Mouse (Mus musculus) R1 (cell line): ENCODE measurements around the gene Gm11939.
"Not testable (repeated sequence)": the region's sequence is repeated elsewhere in the genome, so short reads cannot be mapped to it uniquely, and the experiment has no call there.

Source experiments
- DNase-seq: peaks from one replicate; pipeline ENCODE4 v3.0.0-alpha.2; 2018; ENCODE audit warnings: low read depth, low spot score

The Gm11939 gene

GRCm38 (mm10) chr11:99559366-99559765 is at the start of gene Gm11939:
Gene Gm11939, minus strand, starts transcription at chr11:99559466.
- no peak for DNase-seq

DNA sequence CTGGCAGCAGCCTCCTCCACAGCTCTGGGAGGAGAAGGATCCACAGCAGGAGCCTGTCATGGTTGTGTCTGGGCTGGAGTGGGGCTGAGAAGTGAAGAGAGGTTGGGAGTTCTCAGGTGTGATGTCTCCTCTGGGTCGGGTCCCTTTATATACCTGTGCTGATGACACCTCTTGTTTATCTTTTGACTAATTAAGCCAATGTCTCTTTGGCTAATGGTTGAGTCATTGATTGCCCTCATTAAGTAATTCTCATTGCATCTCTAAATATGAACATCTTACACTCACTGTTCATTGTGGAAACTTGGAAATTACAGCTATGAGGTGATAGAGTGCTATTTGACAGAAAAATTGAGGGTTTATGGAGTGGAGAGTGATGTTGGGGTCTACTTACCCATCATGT is 43.9 kb upstream of the Gm11939 start, which contains the start of gene Gm11938:
TSS of gene Gm11938 (minus strand) at position 101 of the 400 bp plus-strand sequence.
- not testable (repeated sequence) for DNase-seq

- DNase-seq = not testable (repeated sequence)
These were observed 38.5 kb upstream of the Gm11939 start, which contains the start of gene Krtap9-3 for GRCm38 (mm10) chr11:99597742-99598141. Gene Krtap9-3, minus strand, starts transcription at chr11:99598105.

GRCm38 (mm10) chr11:99590981-99591380 is 31.7 kb upstream of the Gm11939 start, which contains the start of gene Krtap1-3:
Gene Krtap1-3, minus strand, starts transcription at chr11:99591339.
- DNase-seq = no peak

- no peak for DNase-seq
These were observed 25.8 kb upstream of the Gm11939 start for GRCm38 (mm10) chr11:99585096-99585495.

GRCm38 (mm10) chr11:99583245-99583704 is 24.0 kb upstream of the Gm11939 start, which contains the start of gene Krtap1-4:
Gene Krtap1-4, minus strand, starts transcription at chr11:99583654.
- DNase-seq = no peak

DNA sequence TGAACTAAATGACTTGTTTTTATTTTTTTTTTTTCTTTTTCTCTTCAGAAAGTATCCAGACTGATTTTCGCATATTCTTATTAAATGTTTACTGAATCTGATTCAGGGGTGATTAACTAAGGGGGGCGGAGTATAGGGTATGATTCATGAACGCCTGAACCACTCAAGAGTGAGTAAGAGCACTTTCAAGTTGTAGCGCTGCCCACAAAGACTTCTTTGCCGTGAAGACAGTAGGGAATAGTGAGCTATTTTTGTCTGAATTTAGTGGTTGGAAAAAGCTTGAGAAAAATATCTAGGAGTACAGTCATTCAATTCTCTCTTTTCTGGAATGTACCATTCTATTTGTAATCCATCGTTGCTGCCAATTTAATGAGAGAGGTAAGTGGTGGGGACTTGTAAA is 22.3 kb upstream of the Gm11939 start:
- DNase-seq = no peak

- DNase-seq = no peak
These were observed 21.8 kb upstream of the Gm11939 start for GRCm38 (mm10) chr11:99581051-99581450.

DNA sequence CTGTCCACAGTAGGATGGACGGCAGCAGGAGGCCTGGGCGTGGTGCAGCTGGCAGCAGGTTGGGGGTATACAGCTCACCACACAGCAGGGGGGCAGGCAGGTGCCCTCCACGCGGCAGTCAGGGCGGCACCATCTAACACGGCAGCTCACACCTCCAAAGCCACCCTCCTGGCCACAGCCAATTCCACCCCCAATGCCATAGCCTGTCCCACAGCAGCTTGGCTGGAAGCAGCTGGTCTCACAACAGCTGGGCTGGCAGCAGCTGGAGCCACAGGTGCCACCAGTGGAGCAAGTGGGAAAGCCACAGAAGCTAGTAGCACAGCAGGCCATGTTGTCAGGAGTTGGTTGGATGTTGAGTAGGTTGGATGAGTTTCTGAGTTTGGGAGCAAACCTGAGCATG is 21.4 kb upstream of the Gm11939 start, which contains the start of gene Krtap1-5:
TSS of gene Krtap1-5 (minus strand) at position 381 of the 400 bp plus-strand sequence.
- DNase-seq = no peak

DNA sequence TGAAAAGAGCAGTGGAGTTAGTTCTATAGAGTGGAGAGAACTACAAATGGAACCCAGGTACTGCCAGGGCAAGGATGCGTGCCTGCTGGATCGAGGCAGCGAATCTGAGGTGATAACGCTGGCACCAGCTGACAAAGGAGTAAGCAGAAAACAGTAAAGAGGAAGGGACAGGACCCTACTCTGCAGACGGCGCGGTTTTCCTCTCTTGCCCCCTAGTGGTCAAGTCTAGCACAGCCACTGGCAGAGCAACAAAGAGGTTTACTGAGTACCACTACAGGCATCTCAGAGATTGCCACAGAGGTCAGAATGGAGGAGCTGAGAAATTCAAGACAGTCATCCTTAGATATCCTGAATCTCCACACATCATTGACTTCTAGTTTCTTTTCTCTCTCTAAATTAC is 14.8 kb upstream of the Gm11939 start:
- peak; percentile 71 for DNase-seq

- DNase-seq = no peak
These were observed 13.9 kb upstream of the Gm11939 start for GRCm38 (mm10) chr11:99573164-99573563.

DNA sequence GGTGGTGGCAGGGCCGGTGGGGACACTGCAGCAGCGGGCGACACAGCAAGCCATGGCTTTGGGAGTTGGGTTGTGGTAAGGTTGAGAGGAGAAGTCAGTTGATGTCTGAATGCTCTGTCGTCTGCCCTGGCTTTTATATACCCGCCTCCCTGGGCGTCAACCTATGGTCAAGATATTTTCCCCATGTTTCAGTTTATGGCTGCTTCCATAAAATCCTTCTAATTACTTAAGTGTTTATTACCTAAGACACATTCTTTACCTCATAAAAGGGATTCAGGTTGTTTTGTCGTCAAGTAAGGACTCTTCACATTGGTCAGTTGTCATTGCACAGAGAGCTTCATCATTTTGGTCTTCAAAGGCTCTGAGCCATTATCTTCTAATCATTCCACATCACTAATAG is 7.3 kb upstream of the Gm11939 start, which contains the start of gene Krtap3-1:
TSS of gene Krtap3-1 (minus strand) at position 101 of the 400 bp plus-strand sequence.
- DNase-seq = no peak

DNA sequence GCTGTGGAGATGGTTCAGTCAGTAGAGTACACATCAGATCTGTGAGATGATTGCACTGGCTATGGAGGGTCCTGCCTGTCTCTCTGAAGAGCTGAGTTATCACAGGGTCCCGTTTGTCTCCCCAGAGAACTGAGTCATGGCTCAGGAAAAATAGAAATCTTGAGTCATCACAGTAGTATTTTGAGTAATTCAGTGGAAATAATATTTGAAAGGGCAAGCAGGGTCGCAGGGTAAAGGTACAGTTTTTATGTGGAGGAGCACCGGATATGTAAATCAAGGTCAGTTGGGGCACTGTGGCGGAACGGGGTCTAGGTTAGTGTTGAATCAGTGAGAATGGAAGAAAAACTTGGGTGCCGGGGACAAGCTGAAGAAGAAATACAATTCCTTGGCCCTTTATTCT is 3.3 kb upstream of the Gm11939 start:
- no peak for DNase-seq

- DNase-seq = no peak
These were observed 1.1 kb downstream of the Gm11939 start for GRCm38 (mm10) chr11:99557976-99558745.

DNA sequence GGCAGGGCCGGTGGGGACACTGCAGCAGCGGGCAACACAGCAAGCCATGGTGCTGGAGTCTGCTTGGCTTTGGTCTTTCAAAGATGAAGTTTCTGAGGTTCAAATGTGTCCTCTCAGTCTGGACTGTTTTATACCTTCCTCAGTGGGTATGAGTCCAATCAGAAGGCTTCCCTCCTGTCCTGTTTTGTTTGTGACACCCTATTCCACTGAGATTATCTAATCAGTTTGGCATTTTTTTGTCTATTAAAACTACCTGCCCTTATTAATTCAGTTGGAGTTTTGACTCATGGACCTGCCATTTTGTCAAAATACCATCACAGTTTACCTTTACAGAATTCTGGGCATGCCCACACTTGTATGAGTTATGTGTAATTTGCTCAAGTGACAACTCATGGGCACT is 2.5 kb downstream of the Gm11939 start, which contains the start of gene Krtap3-2:
TSS of gene Krtap3-2 (minus strand) at position 101 of the 400 bp plus-strand sequence.
- no peak for DNase-seq

DNA sequence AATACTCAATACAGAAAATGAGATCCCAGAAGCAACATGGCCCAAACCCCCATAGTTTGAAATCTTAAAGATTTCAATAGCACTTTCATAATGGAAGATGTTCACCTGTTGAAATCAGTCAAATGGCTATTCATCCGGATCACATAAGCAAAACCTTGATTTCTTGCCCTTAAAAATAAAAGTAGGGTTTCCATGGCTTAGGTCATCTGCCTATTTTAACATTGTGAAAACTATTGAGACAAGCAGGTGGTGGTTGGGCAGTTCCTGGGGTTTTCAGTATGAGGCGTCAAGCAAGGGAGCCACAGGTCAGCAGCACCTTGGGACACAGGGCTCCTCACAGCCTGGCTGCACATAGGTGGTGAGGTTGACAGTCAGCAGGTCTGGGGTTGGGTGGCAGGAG is 3.1 kb downstream of the Gm11939 start:
- no peak for DNase-seq

GRCm38 (mm10) chr11:99550765-99551164 is 8.5 kb downstream of the Gm11939 start, which contains the start of gene Krtap3-3:
Gene Krtap3-3, minus strand, starts transcription at chr11:99550865.
- DNase-seq = no peak

DNA sequence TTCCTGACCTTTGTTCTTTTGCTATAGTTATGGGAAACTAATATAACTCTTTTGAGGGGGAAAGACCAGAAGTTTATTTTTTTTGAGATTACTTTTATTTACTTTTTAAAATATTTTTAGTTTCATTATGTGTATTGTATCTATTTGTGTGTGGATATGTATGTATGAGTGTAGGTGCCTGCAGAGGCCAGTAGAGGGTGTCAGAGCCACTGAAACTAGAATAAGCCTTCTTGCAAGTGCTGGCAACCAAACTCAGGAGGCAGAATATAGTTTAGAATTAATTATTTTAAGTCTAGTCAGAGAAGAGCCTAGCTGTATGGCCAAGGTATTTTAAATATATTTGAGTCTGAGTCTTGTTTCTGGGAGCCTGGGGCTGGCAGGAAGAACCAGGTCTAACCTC is 11.4 kb downstream of the Gm11939 start:
- DNase-seq = peak; percentile 27

GRCm38 (mm10) chr11:99539721-99540120 is 19.5 kb downstream of the Gm11939 start:
- no peak for DNase-seq

DNA sequence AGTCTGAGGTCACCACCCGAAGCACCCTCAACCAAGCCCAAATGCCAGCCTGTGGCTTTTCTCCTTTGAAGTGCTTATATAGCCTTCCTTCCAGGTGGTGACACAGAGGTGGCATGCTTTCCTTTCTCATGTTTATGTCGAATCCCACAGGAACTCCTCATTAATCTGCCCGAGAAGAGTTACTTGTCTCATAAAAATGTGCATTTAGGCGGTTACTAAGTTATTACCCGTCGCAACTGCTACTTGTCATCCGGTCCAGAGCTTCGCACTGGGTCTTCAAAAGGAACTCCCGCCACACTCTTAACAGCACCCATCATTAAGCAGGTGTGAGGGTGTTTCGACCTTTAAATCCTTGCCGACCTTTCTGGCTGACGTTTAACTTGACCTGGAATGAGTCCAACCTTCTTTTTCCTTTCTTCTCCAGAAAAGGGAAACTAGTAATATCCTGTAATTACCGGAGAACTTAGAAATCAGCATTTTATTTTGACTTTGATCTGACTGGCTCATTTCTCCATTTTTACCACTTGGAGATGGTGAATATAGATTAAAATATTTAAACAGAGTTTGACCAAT is 37.9 kb downstream of the Gm11939 start, which contains the start of gene Krt39:
TSS of gene Krt39 (minus strand) at position 51 of the 573 bp plus-strand sequence.
- no peak for DNase-seq

GRCm38 (mm10) chr11:99514098-99514497 is 45.2 kb downstream of the Gm11939 start:
- DNase-seq = no peak
